Mouse (Mus musculus) liver, adult 2 months (tissue): ENCODE measurements around the gene Wwox. TPM values are rescaled to one million over a fixed set of nuclear protein-coding genes. Genes with fewer than 3 reads are reported as not detected.

Source experiments
- DNase-seq: peaks from one replicate; pipeline ENCODE4 v3.0.0-alpha.2; 2011; ENCODE audit warnings: low read depth, low spot score; ENCODE audit errors: extremely low read depth
- H3K27ac ChIP-seq: fragments of 200-500 bp; replicated peaks from 2 replicates; pipeline ENCODE4 v1.5.1; 2012; ENCODE audit warnings: low read depth, mild to moderate bottlenecking, control low read depth, inconsistent platforms, low read length; ENCODE audit not compliant: insufficient read depth
- H3K27me3 ChIP-seq: fragments of 200-500 bp; 2 replicates; pipeline ENCODE4 v1.6.1; 2012; ENCODE audit warnings: mild to moderate bottlenecking, moderate library complexity, low read length, inconsistent platforms; ENCODE audit not compliant: control insufficient read depth, insufficient read depth
- H3K36me3 ChIP-seq: fragments of 200-500 bp; 2 replicates; pipeline ENCODE4 v1.6.1; 2012; ENCODE audit warnings: low read length, inconsistent platforms; ENCODE audit not compliant: control insufficient read depth, insufficient read depth
- H3K4me1 ChIP-seq: fragments of 200-500 bp; 2 replicates; pipeline ENCODE4 v1.6.1; 2011; ENCODE audit warnings: low read length; ENCODE audit not compliant: control insufficient read depth, insufficient read depth
- H3K4me3 ChIP-seq: fragments of 200-500 bp; 2 replicates; pipeline ENCODE4 v1.5.1; 2011; ENCODE audit warnings: low read depth, mild to moderate bottlenecking, control low read depth, low read length, moderate library complexity; ENCODE audit not compliant: insufficient read depth
- H3K79me2 ChIP-seq: fragments of 200-500 bp; 2 replicates; pipeline ENCODE4 v1.6.1; 2012; ENCODE audit warnings: inconsistent platforms, mild to moderate bottlenecking, low read length, moderate library complexity; ENCODE audit not compliant: control insufficient read depth, insufficient read depth
- H3K9ac ChIP-seq: fragments of 200-500 bp; 2 replicates; pipeline ENCODE4 v1.6.1; 2012; ENCODE audit warnings: low read depth, mild to moderate bottlenecking, control low read depth, inconsistent platforms, low read length
- CTCF ChIP-seq: fragments of 200-500 bp; IDR thresholded peaks from 2 replicates; pipeline ENCODE4 v1.5.1; 2011; ENCODE audit warnings: low read depth, low read length, control low read depth
- POLR2A ChIP-seq: fragments of 200-500 bp; IDR thresholded peaks from 2 replicates; pipeline ENCODE4 v1.6.1; 2011; ENCODE audit warnings: low read length, control low read depth; ENCODE audit not compliant: insufficient read depth; ENCODE audit errors: extremely low read depth
- WGBS: fragments of 180-500 bp; shearing (Covaris S2); methylation state at CpG from one replicate; pipeline ENCODE4 v1.1.7; 2018; 5-methylcytosine and 5-hydroxymethylcytosine counted together
- polyA plus RNA-seq: library from polyadenylated mRNA; depleted of rRNA; stranded (reverse); fragments of >200 nt; gene quantifications from 2 replicates; pipeline ENCODE4 v1.2.3, GENCODE M21; 2012
- total RNA-seq: library from RNA; depleted of rRNA; stranded (reverse); fragments of >200 nt; gene quantifications from 2 replicates; pipeline ENCODE4 v1.2.3, GENCODE M21; 2014

The Wwox gene
- total and polyA plus RNA-seq, 2 experiments = 7.2 to 10.0 TPM

- H3K36me3 ChIP-seq = no peaks in the 10 kb centered on the region
- no peak for TF ChIP-seq CTCF
- TF ChIP-seq POLR2A = no peak
- H3K9ac ChIP-seq = no peak overlapping the region
- no peaks in the 10 kb centered on the region for H3K27me3 ChIP-seq
- WGBS = 80% methylated on average over 9 of the region's 9 CpGs
- no peaks in the 10 kb centered on the region for H3K79me2 ChIP-seq
- no peak for DNase-seq
- H3K27ac ChIP-seq = no peak overlapping the region
- no peaks in the 10 kb centered on the region; the same call in 1 of the 2 replicates for H3K4me1 ChIP-seq
- H3K4me3 ChIP-seq = no peak overlapping the region
These were observed 671.0 kb downstream of the Wwox start for GRCm38 (mm10) chr8:115110423-115110822.

- H3K9ac ChIP-seq = no peak overlapping the region
- H3K4me3 ChIP-seq = no peak overlapping the region
- 91% methylated on average over 2 of the region's 2 CpGs for WGBS
- H3K27ac ChIP-seq = no peak overlapping the region
- H3K36me3 ChIP-seq = no peaks in the 10 kb centered on the region
- no peak for DNase-seq
- no peaks in the 10 kb centered on the region for H3K27me3 ChIP-seq
- H3K79me2 ChIP-seq = no peaks in the 10 kb centered on the region
- no peak for TF ChIP-seq CTCF
- TF ChIP-seq POLR2A = no peak
- no peaks in the 10 kb centered on the region; the same call in 1 of the 2 replicates for H3K4me1 ChIP-seq
These were observed 672.6 kb downstream of the Wwox start for GRCm38 (mm10) chr8:115112062-115112461.

GRCm38 (mm10) chr8:115114498-115114897, 675.0 kb downstream of the Wwox start:
- no peak overlapping the region for H3K9ac ChIP-seq
- DNase-seq = no peak
- H3K4me1 ChIP-seq = no peaks in the 10 kb centered on the region; the same call in 1 of the 2 replicates
- WGBS = 80% methylated on average over 6 of the region's 6 CpGs
- H3K79me2 ChIP-seq = no peaks in the 10 kb centered on the region
- no peaks in the 10 kb centered on the region for H3K27me3 ChIP-seq
- no peaks in the 10 kb centered on the region for H3K36me3 ChIP-seq
- H3K4me3 ChIP-seq = no peak overlapping the region
- TF ChIP-seq CTCF = no peak
- no peak for TF ChIP-seq POLR2A
- no peak overlapping the region for H3K27ac ChIP-seq

DNA sequence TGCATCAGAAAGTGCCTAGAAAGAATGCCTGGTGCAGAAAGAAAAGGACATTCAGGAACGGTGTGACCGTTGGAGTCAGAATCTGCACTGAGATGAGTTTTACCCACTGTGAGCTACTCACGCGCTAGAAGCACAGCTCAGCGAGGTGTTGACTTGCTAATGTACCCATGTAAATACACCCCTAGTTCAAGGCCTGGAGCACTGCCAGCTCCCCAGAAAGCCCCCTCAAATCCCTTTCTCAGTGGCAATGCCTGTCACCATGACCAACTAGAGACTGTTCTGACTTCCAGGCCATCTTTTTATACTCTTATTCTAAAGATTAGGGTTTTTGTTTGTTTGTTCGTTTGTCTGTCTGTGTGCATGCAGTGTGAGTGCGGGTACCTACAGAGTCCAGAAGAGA, 686.6 kb downstream of the Wwox start:
- H3K4me1 ChIP-seq = no peaks in the 10 kb centered on the region
- no peaks in the 10 kb centered on the region for H3K79me2 ChIP-seq
- no peak overlapping the region for H3K27ac ChIP-seq
- 88% methylated on average over 7 of the region's 7 CpGs for WGBS
- no peak for TF ChIP-seq POLR2A
- no peaks in the 10 kb centered on the region for H3K36me3 ChIP-seq
- no peak for DNase-seq
- no peak overlapping the region for H3K4me3 ChIP-seq
- no peak overlapping the region for H3K9ac ChIP-seq
- no peaks in the 10 kb centered on the region for H3K27me3 ChIP-seq

GRCm38 (mm10) chr8:115126674-115127073, 687.2 kb downstream of the Wwox start:
- Histone ChIP-seq H3K27ac (no peak overlapping the region), H3K9ac (no peak overlapping the region), H3K4me1 (no peaks in the 10 kb centered on the region), H3K36me3 (no peaks in the 10 kb centered on the region), H3K79me2 (no peaks in the 10 kb centered on the region), H3K4me3 (no peak overlapping the region), H3K27me3 (no peaks in the 10 kb centered on the region)
- 80% methylated on average over 5 of the region's 5 CpGs for WGBS
- DNase-seq = no peak
- TF ChIP-seq CTCF (no peak), POLR2A (no peak)

- H3K27me3 ChIP-seq = no peaks in the 10 kb centered on the region
- no peaks in the 10 kb centered on the region for H3K36me3 ChIP-seq
- TF ChIP-seq CTCF (no peak), POLR2A (no peak)
- H3K79me2 ChIP-seq = no peaks in the 10 kb centered on the region
- no peaks in the 10 kb centered on the region for H3K4me1 ChIP-seq
- H3K9ac ChIP-seq = no peak overlapping the region
- 93% methylated on average over 4 of the region's 4 CpGs for WGBS
- DNase-seq = no peak
- no peak overlapping the region for H3K27ac ChIP-seq
- no peak overlapping the region for H3K4me3 ChIP-seq
These were observed 689.9 kb downstream of the Wwox start for GRCm38 (mm10) chr8:115129307-115129706.
